Mouse (Mus musculus): ENCODE data around the gene Zfp574.

Zfp574 gene

DNA sequence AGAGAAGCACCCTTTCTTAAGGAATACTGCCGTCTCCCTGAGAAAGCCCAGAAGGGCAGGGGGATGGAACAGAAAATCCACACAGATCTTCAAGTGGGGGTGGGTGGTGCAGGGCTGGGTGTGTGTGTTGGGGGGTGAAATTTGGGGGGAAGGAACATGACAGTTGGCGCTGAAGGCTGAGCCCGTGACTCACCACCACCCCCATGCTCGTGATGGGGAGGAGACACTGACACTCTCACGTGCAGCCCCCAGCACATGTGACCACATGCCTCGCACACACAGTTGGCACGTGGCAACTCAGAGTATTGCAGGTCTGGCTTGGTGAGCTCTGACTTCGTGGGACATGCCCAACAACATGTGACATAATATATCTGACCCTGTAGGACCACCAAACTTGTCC, 1.6 kb downstream of the Zfp574 start:
- no peak for DNase-seq

DNA sequence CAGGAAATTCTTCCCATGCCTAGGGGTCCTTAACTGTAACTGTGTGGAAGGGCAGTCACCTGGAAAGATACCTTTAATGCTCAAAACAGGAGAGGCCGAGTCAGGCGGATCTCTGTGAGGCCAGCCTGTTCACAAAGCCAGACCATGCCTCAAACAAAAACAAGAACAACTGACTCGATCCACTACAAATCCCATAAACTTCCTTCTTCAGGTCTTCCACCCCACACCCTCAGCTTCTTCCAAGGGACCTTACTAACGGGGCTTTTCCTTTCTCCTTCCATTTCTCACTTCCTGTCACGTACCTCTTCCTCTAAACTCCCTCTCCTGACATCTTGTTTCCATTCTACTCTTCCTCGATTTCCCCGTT, 3.9 kb downstream of the Zfp574 start:
- DNase-seq: no peak

DNA sequence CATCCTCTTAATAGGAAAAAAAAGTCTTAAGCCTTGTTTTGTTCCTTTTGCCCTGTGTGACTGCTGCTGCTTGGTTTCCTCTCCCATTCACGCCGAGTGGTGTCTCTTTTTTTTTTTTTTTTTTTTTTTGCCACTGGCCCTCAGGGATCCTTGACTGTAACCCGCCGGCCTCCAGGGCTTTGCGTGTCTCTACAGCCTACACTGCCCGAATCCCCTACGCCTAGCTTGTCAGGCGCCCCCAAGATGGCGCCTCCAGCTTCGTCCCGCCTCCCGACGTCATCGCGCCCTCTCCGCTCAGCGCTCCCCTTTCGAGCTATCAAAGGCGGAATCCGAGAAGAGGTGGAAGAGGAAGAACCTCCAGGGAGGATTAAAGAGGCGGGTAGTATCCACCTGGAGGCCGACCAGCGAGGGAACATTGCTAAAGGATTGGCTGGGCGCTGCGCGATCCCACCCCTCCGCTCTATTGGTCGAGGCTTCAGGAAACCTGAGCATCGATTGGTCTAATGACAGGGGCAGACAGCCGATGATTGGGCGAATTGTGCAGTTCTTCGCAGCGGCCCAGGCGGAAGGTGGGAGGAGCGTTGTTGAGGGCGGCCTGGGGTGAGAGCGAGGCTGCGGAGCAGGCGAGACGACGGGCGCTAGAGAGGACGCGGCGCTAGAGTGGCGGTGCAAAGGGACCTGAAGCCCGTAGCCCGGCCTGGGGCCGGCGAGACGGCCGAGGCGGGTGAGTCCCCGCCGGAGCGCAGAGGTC, 4.5 kb downstream of the Zfp574 start:
- peak; percentile 91 for DNase-seq

DNA sequence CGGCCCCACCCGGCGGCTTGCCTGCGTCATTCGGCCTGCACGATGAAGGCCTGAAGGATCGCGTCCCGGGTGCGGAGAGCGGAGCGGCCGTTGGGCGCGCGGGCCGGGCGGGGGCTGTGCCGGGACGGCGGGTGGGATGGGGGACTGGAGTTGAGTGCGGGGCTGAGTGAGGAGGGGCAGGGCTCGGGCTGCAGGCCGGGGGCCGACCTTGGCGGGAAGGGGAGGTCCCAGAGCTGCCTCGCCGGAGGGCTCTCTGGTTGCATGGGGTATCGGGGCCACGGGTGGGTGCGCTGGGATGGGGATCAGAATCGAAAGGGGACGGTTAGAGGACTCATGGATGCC, 5.0 kb downstream of the Zfp574 start:
- no peak for DNase-seq

DNA sequence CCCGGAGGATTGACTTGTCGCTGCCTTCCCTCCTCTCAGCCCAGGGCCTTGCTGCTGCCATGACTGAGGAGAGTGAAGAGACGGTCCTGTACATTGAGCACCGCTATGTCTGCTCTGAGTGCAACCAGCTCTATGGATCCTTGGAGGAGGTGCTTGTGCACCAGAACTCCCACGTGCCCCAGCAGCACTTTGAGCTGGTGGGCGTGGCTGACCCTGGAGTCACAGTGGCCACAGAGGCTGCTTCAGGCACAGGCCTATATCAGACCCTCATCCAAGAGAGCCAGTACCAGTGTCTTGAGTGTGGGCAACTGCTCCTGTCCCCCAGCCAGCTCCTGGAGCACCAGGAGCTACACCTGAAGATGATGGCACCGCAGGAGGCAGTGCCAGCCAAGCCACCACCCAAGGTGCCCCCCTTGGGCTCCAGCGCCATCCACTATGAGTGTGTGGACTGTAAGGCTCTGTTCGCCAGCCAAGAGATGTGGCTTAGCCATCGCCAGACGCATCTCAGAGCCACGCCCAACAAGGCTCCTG, 7.2 kb downstream of the Zfp574 start:
- no peak for DNase-seq

DNA sequence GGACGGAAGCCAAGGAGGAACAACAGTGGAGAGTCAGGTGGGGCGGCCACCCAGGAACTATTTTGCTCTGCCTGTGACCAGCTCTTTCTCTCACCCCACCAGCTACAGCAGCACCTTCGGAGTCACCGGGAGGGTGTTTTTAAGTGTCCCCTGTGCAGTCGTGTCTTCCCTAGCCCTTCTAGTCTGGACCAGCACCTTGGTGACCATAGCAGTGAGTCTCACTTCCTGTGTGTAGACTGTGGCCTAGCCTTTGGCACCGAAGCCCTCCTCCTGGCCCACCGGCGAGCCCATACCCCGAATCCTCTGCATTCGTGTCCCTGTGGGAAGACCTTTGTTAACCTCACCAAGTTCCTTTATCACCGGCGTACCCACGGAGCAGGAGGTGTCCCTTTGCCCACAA, 8.1 kb downstream of the Zfp574 start:
- DNase-seq: no peak

DNA sequence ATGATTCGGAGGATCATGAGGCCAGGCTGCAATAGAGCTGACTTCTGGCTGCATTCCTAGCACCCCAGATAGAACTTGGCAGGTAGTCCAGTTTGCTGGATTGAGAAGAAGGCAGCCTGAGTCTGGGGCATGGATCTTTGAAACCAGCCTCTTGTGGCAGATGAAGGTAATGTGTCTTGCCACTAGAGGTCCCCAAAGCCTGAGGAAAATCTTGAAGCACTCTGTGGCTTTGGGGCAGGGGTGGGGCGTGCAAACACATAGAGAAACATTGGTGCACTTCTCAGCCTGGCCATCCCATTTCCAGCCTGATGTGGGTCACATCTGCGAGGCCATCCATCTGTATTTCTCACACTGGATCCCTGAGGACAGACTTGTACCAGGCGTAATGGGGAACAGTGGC, 10.1 kb downstream of the Zfp574 start:
- no peak for DNase-seq

DNA sequence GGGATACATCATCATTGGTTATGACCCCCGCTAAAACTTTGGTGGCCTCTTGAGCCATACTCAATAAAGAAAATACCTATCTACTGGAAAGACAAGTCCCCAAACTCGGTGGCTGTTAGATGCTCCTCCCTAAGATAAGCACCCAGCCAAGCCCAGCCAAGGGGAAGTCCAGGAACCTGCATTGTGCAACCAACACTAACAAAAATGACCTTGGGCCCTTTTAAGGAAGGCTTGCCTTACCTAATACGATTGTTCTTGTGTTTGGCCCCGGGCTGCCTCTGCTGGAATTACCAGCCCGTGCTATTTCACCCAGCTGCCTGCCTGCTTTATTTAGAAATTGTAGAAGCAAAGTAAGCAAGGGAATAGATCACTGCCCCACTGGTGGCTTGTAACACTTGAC, 12.3 kb downstream of the Zfp574 start:
- DNase-seq: no peak

DNA sequence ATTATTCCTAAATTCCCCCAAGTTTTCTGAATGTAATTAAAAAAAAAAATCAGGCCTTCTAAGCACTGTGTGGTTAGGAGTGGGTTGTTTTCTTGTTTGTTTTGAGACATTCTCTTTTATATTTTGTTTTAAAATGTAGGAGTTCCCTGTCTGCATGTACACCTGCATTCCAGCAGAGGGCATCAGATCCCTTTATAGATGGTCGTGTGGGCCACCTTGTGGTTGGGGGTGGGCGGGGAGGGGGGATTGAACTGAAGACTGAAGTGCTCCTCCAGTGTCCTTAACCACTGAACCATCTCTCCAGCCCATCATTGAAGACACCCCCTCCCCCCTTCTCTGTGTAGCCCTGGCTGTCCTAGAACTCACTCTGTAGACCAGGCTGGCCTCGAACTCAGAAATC, 14.3 kb downstream of the Zfp574 start:
- DNase-seq: no peak

DNA sequence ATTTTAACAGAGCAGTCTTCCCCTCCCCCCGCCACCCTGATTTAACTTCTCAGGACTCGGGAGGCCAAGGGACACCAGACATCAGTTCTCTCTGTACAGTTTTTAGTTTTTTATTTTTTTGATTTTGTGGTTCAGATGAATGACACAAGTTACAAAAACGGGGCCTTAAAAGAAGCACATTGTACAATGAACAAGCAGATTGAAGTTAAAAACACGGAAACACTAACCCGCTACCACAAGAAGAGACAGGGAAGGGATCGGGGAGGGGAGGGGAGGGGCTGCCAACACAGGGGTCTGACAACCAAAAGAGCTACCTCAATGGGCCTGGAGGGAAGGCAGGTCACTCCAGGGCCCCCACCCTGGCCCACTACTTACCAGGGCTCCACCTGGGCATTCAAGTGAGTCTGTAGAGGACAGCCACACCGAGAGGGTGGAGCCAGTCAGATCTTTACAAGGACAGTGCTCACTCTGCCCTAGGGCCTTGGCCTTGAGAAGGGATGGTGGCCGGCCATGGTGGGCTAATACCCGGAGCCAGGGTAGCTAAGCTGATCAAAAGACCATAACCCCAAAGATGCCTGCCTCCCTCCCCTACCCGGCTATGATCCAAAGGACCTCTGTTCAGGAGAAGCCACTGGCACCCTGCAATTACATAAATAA, 15.0 kb downstream of the Zfp574 start:
- DNase-seq: no peak

DNA sequence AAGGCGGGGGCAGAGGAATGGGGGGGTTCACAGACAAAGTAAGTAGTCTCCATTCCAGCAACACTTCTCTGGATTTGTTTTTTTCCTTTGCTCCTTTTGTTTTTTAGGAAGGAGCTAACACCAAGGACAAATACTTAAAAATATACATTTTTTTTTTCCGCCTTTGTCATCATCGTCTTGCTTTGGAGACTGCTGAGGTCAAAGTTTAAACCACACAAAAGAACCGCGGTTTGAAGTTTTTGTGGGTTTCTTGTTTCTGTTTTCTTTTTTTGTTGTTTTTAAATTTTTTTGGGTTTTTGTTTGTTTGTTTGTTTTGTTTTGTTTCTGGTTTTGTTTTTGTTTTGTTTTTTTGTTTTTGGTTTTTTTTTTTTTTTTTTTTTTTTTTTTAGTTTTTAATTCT, 15.6 kb downstream of the Zfp574 start:
- DNase-seq: no peak

DNA sequence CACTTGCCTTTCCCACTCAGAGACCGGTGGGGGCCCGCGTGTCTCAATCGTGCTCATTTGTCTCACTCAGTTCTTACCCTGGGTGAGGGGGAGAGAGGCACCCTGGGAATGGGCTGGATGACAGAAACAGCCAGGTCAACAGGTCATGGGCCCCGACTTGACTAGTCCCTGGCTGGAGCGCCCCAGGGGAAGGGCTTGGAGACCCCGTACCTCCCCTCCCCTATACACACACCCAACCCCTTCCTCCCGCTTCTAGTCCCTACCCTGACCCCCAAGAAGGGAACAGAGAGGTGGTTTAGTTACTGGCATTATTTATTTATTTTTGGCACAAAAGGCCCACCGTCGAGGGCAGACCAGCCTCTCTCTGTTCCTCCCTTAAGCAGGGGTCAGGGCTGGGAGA, 16.2 kb downstream of the Zfp574 start:
- DNase-seq: no peak

DNA sequence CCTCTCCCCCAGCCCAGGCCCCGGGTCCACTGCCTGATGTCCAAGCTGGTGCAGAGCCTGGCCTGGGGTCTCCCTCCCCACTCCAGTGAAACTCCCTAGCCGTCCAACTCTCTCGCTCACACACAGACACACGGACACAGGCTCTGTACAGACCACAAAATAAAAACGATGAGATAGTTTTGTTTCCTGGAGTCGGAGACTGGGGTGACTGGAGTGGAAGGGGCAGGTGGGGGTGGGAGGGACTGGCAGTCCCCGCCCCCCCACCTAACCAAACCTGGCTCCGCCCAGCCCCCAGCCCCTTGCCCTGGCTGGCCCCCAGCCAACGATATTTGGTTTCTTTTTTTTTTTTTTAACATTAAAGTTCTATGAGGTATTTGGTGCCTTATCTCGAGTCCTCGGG, 16.6 kb downstream of the Zfp574 start:
- no peak for DNase-seq

DNA sequence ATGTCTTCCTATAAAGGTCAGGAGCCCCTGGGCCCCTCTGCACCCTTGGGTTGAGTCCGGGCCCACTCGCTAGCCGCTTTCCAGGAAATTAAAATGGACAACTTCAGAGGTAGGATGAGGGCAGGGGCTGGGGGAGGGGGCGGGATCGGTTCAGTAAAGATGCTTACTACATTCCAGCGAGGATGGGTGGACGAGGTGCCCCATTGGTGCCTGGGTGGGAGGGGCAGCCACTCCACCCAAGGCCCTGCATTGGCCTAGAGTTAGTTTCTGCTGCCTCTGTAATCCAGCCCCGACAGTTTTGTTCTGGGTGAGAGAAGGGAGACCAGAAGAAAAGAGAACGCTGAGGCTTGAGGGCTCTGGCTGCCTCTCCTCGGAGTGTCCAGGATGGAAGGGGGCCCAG, 17.5 kb downstream of the Zfp574 start:
- DNase-seq: no peak

DNA sequence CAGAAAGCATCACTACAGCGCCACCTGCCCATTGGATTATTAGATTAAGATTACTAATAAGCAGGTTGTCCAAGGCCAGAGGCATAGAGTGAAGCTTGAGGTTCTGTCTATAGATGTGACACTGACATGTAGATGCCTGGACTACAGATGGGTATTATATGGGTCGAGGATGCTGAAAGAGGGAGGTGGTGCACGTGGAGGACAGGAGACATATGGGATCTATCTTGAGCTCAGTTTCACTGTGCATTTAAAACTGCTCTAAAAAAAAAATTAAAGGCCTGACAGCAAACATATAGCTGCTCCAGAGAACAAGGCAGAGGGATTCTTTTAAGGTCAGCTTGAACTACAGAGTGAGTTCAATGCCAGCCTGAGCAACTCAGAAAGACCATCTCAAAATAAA, 25.8 kb downstream of the Zfp574 start:
- no peak for DNase-seq

DNA sequence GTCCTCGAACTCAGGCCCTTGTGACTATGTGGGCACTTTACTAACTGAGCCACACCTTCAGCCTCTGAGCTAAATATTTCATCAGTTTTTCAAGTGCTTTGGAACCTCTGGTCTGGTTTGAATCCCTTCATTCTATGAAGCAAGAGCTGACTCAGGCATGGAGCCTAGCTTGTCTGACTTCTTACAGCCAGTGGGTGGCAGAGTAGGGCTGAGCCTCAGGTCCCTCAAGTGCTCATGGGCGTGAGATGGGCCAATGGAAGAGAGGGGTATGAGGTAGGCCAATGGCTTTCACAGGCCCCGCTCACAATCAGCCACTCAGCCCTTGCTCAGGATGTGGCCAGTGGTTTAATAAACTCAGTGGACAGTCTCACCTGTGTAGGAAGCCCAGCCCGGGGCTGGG, 27.2 kb downstream of the Zfp574 start:
- DNase-seq: no peak

DNA sequence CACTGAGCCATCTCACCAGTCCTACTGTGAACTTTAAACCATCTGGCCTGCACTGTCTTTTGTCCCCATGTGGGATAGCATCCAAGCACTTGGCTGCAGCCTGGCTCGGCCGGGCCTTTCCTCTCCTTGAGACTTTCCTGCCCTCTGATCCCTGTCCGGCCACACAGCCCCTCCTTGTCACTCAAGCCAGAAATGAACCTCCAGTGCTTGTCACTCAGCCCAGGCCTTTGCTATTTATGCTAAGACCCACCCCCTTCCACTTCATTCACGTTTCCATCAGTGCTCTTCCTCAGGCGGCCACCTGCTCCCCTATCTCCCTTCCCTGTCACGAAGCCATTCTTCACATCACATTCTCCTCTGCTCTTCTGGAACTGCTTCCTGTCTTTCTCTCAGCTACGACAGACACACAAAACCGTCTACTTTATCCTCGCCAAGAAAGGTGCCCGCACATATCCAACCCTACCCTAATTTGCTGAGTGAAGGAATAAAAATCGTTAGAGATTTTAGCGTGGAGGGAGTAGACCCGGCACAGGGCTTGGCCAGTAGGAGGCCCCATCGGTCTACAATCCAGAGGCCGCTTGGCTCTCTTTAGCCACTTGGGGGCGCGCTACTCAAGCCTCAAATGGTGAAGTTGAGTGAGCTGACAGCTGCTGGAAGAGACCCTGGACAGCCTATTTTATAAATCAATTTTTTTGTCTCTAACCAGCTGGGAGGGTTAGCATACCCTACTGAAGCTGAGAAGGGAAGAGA, 33.2 kb downstream of the Zfp574 start:
- peak; percentile 87 for DNase-seq

DNA sequence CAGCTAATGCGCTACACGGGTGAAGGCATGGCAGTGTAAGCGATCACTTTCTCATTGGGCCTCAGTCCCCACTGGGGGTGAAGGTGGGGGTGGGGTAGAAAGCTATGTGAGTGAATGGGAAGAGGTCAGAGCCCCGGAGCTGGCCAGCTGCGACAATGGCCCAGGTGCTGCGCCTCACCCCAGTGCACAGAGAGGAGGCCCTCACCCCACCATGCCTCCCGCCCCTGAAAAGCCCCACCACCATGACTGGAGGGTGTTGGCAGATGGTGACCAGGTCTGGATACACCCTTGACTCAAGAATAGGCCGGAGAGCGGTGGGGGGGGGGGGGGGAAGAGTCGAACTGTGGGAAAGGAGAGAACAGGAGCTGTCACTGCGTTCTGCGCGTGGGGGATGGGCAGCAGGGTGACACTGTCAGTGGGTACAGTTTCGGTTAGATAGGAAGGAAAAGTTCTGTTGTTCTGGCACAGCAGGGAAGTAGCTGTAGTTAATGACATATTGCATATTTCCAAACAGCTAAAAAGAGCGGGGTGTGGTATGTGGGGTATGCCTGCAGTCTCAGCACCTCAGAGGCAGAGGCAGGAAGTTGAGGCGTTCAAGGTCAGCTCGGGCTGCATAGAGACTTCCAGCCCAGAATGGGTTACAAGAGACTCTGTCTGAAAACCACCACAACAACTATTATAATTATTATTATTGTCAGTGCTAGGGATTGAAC, 34.6 kb downstream of the Zfp574 start:
- DNase-seq: no peak

DNA sequence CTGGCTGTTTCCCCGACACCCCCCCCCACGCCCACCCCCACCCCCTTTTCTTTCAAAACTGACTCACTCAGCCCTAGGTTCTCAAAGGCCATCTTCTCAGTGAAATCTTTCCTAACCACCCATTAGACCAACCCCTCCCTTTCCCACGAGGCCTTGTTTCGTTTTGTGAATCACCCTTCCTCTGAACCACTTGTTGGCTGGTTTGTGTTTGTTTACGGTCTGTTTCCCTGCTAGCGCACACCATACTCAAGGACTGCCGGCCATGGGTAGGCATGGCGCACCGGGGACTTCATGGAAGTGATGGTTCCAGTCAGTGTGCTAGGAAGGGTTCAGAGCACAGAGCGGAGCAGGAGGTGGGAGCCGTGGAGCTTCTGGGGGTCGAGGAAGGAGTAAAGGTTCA, 37.0 kb downstream of the Zfp574 start:
- no peak for DNase-seq

DNA sequence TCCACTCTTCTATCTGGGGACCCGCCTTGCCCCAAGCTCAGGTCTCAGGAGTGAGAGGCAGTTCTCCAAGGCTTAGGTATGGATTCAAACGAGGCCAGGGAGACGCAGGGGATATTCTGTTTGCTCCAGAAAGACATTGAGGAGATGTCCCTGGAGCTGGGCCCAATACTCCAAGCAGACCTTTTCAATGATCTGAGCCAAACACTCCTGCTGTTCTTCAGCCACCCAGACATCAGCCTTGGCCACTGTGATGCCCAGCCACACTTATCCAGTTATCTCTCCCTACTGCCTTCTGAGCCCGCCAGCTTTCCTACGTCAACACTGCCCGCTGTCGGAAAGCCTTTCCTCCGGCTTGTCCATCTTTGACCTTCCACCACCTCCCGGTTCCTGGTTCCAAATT, 38.0 kb downstream of the Zfp574 start:
- no peak for DNase-seq

DNA sequence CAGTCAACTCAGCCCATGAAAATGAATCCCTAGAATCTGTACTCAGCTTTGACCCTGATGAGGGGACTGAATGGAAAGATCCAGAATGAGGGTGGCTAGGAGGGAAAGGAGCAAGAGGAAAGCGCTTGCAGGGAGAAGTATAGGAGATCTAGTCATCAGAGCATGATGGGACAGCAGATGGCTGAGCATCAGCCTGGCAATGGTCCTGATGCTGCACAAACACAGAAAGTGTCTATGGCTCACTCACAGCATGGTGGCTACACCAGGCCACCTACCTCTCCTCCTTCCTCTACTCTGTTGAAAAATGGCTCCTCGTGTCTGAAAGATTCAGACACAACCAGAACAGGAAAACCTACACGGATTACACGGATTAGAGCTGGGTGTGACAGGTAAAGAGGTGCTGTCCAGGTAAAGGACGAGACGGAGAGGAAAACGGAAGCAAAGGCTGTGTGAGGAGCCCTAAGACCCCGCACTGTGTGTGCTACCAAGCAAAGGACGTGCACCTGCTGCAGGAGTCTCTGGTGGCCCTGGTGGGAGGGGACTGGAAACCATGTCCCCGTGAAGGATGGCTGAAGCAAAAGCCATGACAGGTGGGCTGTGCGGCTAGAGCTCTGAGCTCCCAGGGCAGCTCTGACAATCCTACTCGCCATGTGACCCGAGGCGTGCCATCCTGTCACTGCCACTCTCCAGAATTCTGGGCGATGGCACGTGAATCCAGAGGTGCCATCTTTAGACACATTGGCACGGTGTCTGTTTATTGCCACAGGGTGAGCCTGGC, 40.0 kb downstream of the Zfp574 start:
- no peak for DNase-seq

DNA sequence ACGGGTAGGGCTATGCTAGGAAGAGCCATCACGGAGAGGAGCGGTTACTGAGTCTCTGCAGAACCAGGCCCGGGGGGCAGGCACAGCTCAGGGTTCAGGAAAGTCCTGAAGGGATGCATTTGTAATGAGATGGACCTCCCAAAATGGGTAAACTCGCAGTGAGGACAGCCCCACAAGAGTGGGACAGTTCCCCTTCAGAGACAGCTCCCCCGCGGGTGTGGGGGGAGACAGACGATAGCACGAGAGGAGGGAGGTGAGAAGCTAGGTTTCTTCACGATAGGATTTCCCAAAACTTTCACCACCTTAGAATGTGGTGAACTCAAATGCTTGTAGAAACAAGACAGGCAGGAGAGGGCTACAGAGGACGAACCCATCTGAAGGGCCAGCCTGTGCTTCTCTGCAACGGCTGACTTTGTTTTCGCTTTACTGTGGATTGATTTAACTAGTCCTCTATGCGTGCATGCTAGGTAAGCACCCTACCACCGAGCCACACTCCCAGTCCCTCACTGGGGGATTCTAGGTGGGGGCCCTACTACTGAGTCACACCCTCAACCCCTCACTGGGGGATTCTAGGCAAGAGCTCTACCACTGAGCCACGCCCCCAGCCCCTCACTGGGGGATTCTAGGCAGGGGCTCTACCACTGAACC, 40.7 kb downstream of the Zfp574 start:
- no peak for DNase-seq

Measured in right cerebral cortex, postnatal 4 days (tissue).